ENCODE assay signal across 10 mouse cellular contexts in the genomic region with DNA sequence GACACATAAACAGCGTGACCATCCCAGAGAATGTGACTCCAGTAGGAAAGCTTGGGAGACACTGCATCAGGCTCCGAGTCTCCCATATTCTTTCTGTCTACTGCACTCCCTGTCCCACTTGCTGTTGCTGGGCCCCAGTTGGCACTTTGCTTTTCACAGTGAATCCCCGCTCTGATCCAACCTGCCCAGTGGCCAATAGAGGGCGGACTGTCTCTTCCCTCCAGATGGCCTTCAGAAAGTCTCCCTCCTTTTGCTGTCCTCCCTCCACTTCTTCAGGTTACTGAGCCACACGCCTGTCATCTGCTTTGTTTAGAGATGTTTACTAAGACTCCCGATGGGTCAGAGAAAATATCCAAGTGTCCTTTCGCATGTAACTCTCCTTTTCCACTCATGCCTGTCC. TPM values are rescaled to one million over a fixed set of nuclear protein-coding genes. Genes with fewer than 3 reads are reported as not detected.
DNase-seq lines count a peak whose midpoint lies in the region; ATAC-seq and TF ChIP-seq lines count a peak whose summit lies in the region.
"Had no signal": no experiment of that assay in that cellular context is flagged by ENCODE, and none has a peak within 500 bp of the region (broad histone marks: within the 10 kb centered on the region; RNA-seq: fewer than 3 reads in every experiment).

No protein-coding gene starts in this region.

- no peaks in the 10 kb centered on the region for H3K36me3 ChIP-seq in forebrain, postnatal 0 days (ENCODE audit: insufficient read depth)
- H3K36me3 ChIP-seq in forebrain, embryonic 13.5 days (ENCODE audit: poor library complexity, severe bottlenecking), result no peaks in the 10 kb centered on the region
- H3K36me3 ChIP-seq: hindbrain, embryonic 15.5 days; neural tube, embryonic 13.5 days had no signal

- no peak for DNase-seq in forebrain, postnatal 0 days
- peak; percentile 19 to 46 for DNase-seq in spleen, adult 18-20 months
- no peak for DNase-seq in spleen, postnatal 4 days (ENCODE audit: low spot score in 2 of 2)
- peak; percentile 66 to 74 for DNase-seq in cerebellum, postnatal 36 days
- DNase-seq in heart, postnatal 4 days, result peak; percentile 72
- DNase-seq in urinary bladder, postnatal 14 days (ENCODE audit: low spot score), result peak; percentile 73

- H3K4me2 ChIP-seq in forebrain, postnatal 0 days (ENCODE audit: low read depth), result no peak overlapping the region
- H3K4me2 ChIP-seq in forebrain, embryonic 13.5 days, result no peak overlapping the region
- H3K4me2 ChIP-seq: hindbrain, embryonic 15.5 days; neural tube, embryonic 13.5 days had no signal

- ATAC-seq in forebrain, postnatal 0 days, result no peak
- no peak for ATAC-seq in forebrain, embryonic 13.5 days
- 0 out of 2 replicates have a peak, but pooled peaks have one; percentile 25 for ATAC-seq in megakaryocyte, adult 5-6 weeks (ENCODE audit: poor library complexity, severe bottlenecking)

- H3K4me3 ChIP-seq in forebrain, postnatal 0 days (ENCODE audit: low read depth, low read length), result no peak overlapping the region
- no peak overlapping the region for H3K4me3 ChIP-seq in forebrain, embryonic 13.5 days
- H3K4me3 ChIP-seq: hindbrain, embryonic 15.5 days; neural tube, embryonic 13.5 days had no signal

- H3K9ac ChIP-seq in forebrain, postnatal 0 days, result no peak overlapping the region
- H3K9ac ChIP-seq in forebrain, embryonic 13.5 days, result no peak overlapping the region
- H3K9ac ChIP-seq: hindbrain, embryonic 15.5 days; neural tube, embryonic 13.5 days had no signal

- no peaks in the 10 kb centered on the region for H3K9me3 ChIP-seq in forebrain, postnatal 0 days (ENCODE audit: low read length)
- H3K9me3 ChIP-seq in forebrain, embryonic 13.5 days (replicated peaks), result no peaks in the 10 kb centered on the region
- H3K9me3 ChIP-seq: hindbrain, embryonic 15.5 days; neural tube, embryonic 13.5 days had no signal

- H3K27me3 ChIP-seq in forebrain, postnatal 0 days (ENCODE audit: insufficient read depth, low read length), result no peaks in the 10 kb centered on the region
- peaks cover 10% of the 10 kb centered on the region; the same call in 1 of the 2 replicates for H3K27me3 ChIP-seq in forebrain, embryonic 13.5 days
- H3K27me3 ChIP-seq: hindbrain, embryonic 15.5 days had no signal

- peak; percentile 66 for TF ChIP-seq CTCF in forebrain, postnatal 0 days (IDR thresholded peaks at IDR 0.05; ENCODE audit: low read depth)

- no peak overlapping the region for H3K27ac ChIP-seq in forebrain, postnatal 0 days (ENCODE audit: low read depth, low read length)
- H3K27ac ChIP-seq in forebrain, embryonic 13.5 days, result no peak overlapping the region
- H3K27ac ChIP-seq: hindbrain, embryonic 15.5 days; neural tube, embryonic 13.5 days had no signal

- 0 out of 2 replicates have a peak, but pooled peaks cover 3% of the 10 kb centered on the region for H3K4me1 ChIP-seq in forebrain, postnatal 0 days (ENCODE audit: insufficient read depth)
- peaks cover 19% of the 10 kb centered on the region for H3K4me1 ChIP-seq in forebrain, embryonic 13.5 days

- 29% methylated on average over 7 of the region's 7 CpGs for WGBS in forebrain, postnatal 0 days
- WGBS in forebrain, embryonic 13.5 days, result 24% methylated on average over 7 of the region's 7 CpGs

RNA-seq across cellular contexts. Expression of a gene that starts 2.9 kb away (rescaled TPM):
- 55.9 and 88.9 TPM in 2 replicates for total RNA-seq in forebrain, postnatal 0 days (2014; rRNA removed)
- 7.1 and 14.1 TPM in 2 replicates for polyA plus RNA-seq in forebrain, postnatal 0 days (2015; fragmentation: Nextera tagmentation; extraction: Ambion mirVana)
- polyA plus RNA-seq in forebrain, embryonic 13.5 days (2015; fragmentation: Nextera tagmentation; extraction: Ambion mirVana), result 3.6 and 3.8 TPM in 2 replicates
- total RNA-seq in heart, postnatal 4 days (2021), result 10 to 100 TPM; 40.1 to 42.1 TPM
- 0.27 and 1.2 TPM in 2 replicates for total RNA-seq in megakaryocyte, adult 5-6 weeks (2015)
- total RNA-seq in megakaryocyte, adult 5-6 weeks (2017), result 0.73 and 2.0 TPM in 2 replicates

Comparison
In these comparisons a context has a peak if more than half of its experiments do, and no peak if none do; other contexts are left out.
1. DNase-seq: peak in spleen, adult 18-20 months (2 of 2), cerebellum, postnatal 36 days (2 of 2), heart, postnatal 4 days (single experiment) and urinary bladder, postnatal 14 days (single experiment); none in forebrain, postnatal 0 days (single experiment) and spleen, postnatal 4 days (0 of 2).
2. RNA of a gene that starts 2.9 kb away (total RNA-seq): 55.9 to 88.9 TPM in forebrain, postnatal 0 days and 40.1 to 42.1 TPM in heart, postnatal 4 days; 0.27 to 2.0 TPM in megakaryocyte, adult 5-6 weeks; every median in the first group is over 10 times any median in the second.